Mouse (Mus musculus): Measurements from ENCODE around the gene Gpr135.
"Not testable (repeated sequence)": the region's sequence is repeated elsewhere in the genome, so short reads cannot be mapped to it uniquely, and the experiment has no call there.

The Gpr135 gene

GRCm38 (mm10) chr12:72053851-72054250, 17.1 kb downstream of the Gpr135 start:
- in situ Hi-C loops (cut with MboI, MseI): no loop called here

- in situ Hi-C loops (cut with MboI, MseI): no loop called here
Observed at GRCm38 (mm10) chr12:72053303-72053702, 17.6 kb downstream of the Gpr135 start.

- in situ Hi-C loops (cut with MboI, MseI): no loop called here
Observed at GRCm38 (mm10) chr12:72052571-72052970, 18.4 kb downstream of the Gpr135 start.

- in situ Hi-C loops (cut with MboI, MseI): no loop called here
Observed at GRCm38 (mm10) chr12:72050821-72051220, 20.1 kb downstream of the Gpr135 start.

GRCm38 (mm10) chr12:72050156-72050555, 20.8 kb downstream of the Gpr135 start:
- in situ Hi-C loops (cut with MboI, MseI): not testable (repeated sequence)

- in situ Hi-C loops (cut with MboI, MseI): loop anchor here (5.0 kb wide), 1 partner anchor 285 kb away; no protein-coding TSS in a partner anchor
Observed at GRCm38 (mm10) chr12:72047513-72047912, 23.4 kb downstream of the Gpr135 start.

- in situ Hi-C loops (cut with MboI, MseI): no loop called here
Observed at GRCm38 (mm10) chr12:72041238-72041637, 29.7 kb downstream of the Gpr135 start.

GRCm38 (mm10) chr12:72039501-72039900, 31.4 kb downstream of the Gpr135 start:
- in situ Hi-C loops (cut with MboI, MseI): no loop called here

GRCm38 (mm10) chr12:72038866-72039265, 32.1 kb downstream of the Gpr135 start:
- in situ Hi-C loops (cut with MboI, MseI): no loop called here

GRCm38 (mm10) chr12:72037049-72037448, 33.9 kb downstream of the Gpr135 start:
- in situ Hi-C loops (cut with MboI, MseI): no loop called here

- in situ Hi-C loops (cut with MboI, MseI): no loop called here
Observed at GRCm38 (mm10) chr12:72036097-72036661, 34.7 kb downstream of the Gpr135 start.

GRCm38 (mm10) chr12:72031794-72032193, 39.1 kb downstream of the Gpr135 start:
- in situ Hi-C loops (cut with MboI, MseI): no loop called here

- in situ Hi-C loops (cut with MboI, MseI): no loop called here
Observed at GRCm38 (mm10) chr12:72031171-72031570, 39.8 kb downstream of the Gpr135 start.

- in situ Hi-C loops (cut with MboI, MseI): no loop called here
Observed at GRCm38 (mm10) chr12:72025275-72025795, 45.6 kb downstream of the Gpr135 start.

- in situ Hi-C loops (cut with MboI, MseI): no loop called here
Observed at GRCm38 (mm10) chr12:72023572-72023971, 47.4 kb downstream of the Gpr135 start.

GRCm38 (mm10) chr12:72022790-72023189, 48.1 kb downstream of the Gpr135 start:
- in situ Hi-C loops (cut with MboI, MseI): no loop called here

GRCm38 (mm10) chr12:72021543-72021942, 49.4 kb downstream of the Gpr135 start:
- in situ Hi-C loops (cut with MboI, MseI): no loop called here

GRCm38 (mm10) chr12:72020285-72020684, 50.6 kb downstream of the Gpr135 start:
- in situ Hi-C loops (cut with MboI, MseI): no loop called here

Data from T-helper 1 cell (primary cell).